Mouse (Mus musculus) G1E-ER4 (cell line): ENCODE measurements around the gene Aspscr1. TPM values are rescaled to one million over a fixed set of nuclear protein-coding genes. Genes with fewer than 3 reads are reported as not detected.

Source experiments
- GATA1 ChIP-seq: IDR thresholded peaks from one replicate; pipeline ENCODE4 v1.8.0; 2012; ENCODE audit warnings: low read length, inconsistent platforms
- polyA plus RNA-seq: library from polyadenylated mRNA; stranded (reverse); fragments of >175 nt; gene quantifications from 2 replicates; pipeline ENCODE4 v1.2.3, GENCODE M21; 2012

The Aspscr1 gene
- polyA plus RNA-seq, 1 experiment: 275 TPM

DNA sequence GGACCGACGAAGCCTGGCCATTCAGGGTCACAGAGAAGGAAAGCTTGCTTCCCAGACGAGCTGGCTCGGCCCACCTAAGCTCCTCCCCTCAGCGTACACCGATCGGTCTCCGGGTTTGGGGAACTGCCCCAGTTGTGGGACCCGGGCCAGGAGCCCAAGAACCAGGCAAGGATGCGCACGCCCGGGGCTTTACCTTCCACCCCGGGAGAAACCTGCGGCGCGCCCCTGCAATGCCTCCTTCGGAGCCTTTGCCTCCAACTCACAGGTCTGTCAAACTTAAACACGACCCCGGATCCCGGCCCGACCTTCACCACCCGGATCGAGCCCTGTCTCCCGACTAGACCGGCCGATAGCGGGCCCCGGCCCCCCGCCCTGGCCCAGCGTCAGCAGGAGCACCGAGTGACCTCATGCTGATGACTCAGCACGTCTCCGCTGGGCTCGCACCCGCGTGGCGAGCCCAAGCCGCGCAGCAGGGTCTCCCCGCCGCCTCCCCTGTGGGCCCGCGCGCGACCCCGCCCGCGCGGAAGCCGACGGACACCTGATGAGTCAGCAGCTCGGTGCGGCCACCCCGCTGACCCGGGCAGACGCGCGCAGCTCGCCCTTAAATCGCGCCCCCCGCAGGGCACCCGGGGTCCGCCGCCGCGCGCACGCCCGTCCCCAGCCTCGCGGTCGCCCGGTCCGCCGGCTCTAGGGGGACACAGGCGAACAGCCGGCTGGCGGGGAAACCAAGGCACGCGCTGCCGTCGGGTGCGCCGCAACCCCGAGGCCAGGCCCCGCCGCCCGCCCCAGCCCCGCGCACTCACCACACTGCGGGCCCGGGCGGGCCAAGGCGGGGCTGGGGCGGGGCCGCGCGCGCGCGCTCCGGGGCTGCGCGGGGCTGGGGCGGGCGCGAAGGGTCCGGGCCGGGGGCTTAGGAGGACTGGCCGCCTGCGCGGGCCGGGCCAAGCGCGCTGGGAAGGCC lies 39.9 kb upstream of the Aspscr1 start:
- TF ChIP-seq GATA1: no peak

DNA sequence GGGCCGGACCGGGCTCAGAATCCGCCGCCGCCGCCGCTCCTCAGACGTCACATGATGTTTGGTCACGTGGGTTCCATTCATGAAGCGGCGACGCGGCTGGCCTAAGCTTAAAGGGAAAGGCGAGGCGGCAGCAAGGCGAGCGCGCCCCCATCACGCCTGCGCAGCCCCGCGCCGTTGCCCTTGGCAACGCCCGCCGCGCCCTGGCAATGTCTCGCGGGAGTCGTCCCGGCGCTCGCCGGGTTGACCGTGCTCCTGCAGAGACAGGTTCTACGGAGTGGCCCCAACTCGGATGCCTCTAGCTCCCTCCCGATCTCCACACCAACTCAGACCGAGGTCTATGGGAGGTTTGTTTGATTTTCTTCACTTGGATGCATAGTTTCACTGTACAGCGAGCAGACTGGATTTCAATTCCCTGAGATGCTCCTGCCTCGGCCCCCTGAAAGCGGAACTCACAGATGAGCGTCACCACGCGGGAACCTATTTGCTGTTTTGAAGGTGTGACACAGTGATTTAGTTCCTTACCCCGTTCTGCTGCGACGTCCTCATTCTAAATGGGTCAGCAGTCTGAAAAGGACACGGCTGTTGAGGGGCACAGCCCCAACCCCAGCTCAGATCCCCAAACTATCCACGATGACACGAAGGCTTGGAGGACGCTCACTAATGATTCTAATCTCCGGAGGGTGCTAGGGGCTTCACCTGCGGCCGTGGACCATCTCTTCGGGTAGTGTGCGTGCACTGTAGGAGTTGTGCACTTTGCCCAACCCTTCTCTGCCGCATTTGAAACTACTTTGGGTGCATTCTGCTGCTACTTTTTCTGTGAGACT lies 39.0 kb upstream of the Aspscr1 start, which contains the start of gene Mafg:
Gene Mafg, minus strand, starts transcription at position 81 of the 824 bp plus-strand sequence.
- TF ChIP-seq GATA1: no peak

DNA sequence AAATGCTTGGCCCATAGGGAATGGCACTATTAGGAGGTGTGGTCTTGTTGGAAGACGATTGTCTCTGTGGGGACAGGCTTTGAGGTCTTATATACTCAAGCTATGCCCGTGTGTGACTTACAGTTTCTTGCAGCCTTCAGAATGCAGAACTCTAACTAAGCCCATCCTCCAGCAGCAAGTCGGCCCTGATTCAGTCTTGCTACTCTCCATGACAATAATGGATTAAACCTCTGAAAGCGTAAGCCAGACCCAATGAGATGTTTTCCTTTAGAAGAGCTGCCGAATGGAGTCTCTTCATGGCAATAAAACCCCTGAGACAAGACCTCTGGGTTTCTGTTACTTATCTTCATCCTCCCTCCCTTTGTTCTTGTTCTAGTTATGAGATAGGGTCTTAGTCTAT lies 38.0 kb upstream of the Aspscr1 start:
- TF ChIP-seq GATA1: no peak

DNA sequence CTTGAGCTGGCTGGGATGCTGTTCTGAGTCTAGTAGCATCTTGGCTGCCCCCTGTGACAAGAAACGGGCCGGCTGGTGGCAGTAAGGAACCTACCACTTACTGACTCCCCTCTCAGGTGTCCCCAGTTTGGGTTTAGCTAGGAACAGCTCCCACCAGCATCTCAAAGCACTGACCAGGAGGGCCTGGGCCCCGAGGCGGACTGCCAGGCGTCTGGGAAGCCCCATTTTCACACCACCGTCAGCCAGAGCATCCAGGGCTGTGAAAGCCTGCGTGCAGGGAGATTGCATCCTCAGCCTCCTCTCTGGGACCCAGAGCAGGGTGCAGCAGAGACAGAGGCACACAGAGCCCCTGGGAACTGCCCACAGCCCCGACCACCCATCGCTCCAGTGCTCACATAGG lies 31.5 kb upstream of the Aspscr1 start:
- no peak for TF ChIP-seq GATA1

DNA sequence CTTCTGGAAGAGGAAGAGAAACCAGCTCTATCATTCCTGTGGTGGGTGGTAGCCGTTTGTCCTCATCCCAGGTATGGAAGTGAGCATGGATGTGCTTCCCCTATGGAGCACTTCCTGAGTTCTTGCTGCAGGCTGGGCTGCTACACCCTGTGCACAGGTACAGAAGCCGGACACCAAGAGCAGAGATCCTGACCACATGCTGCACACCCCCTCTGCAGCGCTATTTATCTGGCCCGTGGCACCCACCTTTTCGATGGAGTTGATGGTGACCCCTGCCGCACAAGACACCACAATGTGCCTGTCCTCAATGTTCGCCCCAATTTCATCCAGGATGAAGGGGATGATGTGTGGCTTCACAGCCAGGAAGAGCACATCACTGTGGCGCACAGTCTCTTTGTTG lies 30.9 kb upstream of the Aspscr1 start:
- no peak for TF ChIP-seq GATA1

DNA sequence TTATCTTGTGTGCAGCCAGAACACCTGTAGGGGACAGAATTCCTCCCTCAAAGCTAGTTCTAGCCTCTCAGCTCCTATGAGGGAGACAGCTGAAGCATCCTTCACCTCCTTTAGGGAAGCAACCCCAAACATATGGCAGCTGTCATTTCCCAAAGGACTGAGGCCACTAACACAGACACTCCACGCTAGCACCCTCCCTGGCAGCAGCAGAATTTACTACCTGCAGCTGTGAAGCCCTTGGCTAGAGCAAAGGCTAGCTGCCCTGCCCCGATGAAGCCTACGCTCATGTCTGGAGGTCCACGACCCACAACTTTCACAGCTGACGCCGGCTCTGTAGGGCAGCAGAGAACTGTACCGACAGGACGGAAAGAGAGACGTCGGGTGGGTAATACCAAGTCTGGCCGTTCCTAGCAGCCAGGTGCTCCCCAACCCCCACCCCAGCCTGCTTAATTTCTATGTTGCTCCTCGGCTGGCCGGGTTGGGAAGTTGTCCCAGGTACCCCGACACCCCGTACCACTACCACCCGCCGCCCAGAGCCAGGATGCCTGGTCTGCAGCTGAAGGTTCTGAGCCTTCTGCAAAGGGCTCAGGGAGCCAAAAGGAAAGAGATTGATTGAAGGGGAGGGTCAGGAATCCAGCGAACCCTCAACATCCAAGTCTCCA lies 29.7 kb upstream of the Aspscr1 start:
- TF ChIP-seq GATA1: no peak

DNA sequence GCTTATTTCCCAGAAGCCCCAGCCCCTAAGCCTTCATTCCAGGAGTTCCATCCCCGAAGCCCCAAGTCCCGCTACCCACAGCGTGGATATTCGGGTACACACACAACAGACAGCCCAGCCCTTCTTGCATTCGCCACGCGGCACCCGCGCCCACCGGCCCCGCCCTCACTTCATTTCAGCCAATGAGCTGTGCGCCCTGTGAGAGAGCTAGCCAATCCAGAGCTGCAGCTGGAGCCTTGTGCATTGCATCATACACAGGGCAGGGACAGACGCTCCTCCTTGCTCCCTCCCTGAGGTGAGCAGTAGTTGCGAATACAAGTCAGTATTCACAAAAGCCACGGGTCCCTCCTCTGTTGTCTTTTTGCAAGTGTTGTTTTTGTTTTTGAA lies 29.2 kb upstream of the Aspscr1 start, which contains the start of gene Pycr1:
Gene Pycr1, minus strand, starts transcription at position 169 of the 387 bp plus-strand sequence.
- TF ChIP-seq GATA1: no peak

DNA sequence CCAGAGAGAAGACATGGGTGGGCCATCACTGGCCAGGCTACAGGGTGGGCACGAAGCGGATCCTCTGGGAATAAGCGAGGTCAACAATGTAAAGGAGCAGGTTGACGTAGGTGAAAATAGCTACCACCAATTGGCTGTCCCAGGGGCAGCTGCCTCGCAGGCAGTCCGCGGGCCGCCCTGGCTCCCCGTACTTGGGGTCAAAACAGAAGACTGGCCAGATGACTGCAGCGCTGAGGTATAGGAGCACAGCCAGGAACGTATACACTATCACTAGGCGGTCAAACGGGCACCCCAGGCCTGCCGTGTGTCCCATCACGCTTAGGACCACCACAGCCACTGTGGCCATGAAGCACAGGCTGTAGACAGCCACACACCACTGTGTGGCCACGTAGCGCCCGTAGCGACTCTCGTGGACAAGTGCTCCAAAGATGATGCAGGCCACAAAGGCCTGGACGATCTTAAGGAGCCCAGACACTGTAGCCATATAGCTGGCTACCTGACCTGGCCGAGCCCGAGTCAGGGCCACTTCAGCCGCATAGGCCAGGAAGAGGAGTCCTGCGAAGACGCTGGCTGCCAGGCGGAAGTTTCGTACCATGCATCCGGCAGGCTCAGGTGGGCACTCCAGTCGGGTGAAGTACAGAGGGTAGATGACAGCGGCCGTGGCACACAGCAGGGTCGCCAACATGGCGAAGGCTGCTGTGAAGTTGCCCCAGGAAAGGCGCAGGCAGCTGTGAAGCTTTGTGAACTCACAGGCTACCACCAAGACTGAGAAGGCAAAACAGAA lies 25.5 kb upstream of the Aspscr1 start:
- TF ChIP-seq GATA1: no peak

DNA sequence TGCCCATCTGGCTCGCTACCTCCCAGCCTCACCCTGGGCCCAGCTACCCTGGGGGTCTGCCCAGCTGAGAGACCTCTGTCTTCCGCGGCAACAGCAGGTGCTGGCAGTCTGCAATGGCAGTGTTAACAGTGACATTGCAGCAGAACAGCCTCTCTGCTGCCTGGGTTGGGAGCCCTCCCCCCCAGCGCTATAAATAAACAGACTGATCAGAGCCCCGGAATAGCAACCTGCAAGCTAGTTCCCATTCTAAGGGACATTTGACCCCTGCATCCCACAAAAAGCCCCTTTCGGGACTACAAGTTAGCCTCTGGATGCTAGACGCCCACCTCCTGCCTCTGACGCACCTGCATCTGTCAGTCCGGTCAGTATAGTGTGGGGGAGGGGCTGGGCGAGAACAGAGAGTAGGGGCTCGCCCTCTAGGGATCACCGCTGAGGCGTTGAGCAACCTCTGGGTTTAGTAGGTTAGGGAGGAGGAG lies 24.7 kb upstream of the Aspscr1 start, which contains the start of gene Myadml2:
Gene Myadml2, minus strand, starts transcription at position 158 of the 476 bp plus-strand sequence.
- TF ChIP-seq GATA1: no peak

DNA sequence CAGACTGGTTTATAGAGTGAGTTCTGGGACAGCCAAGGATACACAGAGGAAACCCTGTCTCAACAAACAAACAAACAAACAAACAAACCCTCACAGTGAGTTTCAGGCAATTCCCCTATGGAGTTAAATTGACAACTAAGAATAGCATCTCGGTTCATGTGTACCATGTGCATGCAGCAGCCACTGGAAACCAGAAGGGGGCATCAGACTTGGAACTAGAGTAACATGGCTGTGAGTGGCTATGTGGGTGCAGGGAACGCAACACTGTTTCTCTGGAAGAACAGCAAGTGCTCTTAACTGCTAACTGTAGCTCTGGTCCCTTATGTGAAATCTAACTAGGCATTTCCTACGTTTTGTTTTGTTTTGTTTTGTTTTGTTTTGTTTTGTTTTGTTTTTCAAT lies 20.9 kb upstream of the Aspscr1 start:
- TF ChIP-seq GATA1: no peak

DNA sequence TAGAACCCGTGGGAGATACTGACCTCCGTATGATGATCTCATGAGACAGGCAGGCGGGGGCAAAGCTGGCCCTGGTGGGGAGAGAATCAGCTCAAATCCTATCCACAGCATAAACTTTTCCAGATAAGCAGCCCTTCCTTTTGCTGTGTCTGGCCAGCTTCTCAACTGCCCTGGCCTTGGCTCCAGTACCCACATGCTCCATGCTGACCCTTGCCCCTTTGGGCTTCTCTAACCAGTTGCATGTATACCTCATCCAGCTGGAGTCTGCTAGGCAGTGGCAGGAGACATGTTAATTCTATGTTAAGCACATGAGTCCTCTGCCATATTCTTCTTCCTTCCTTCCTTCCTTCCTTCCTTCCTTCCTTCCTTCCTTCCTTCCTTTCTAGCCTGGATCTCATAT lies 18.0 kb upstream of the Aspscr1 start:
- TF ChIP-seq GATA1: no peak

DNA sequence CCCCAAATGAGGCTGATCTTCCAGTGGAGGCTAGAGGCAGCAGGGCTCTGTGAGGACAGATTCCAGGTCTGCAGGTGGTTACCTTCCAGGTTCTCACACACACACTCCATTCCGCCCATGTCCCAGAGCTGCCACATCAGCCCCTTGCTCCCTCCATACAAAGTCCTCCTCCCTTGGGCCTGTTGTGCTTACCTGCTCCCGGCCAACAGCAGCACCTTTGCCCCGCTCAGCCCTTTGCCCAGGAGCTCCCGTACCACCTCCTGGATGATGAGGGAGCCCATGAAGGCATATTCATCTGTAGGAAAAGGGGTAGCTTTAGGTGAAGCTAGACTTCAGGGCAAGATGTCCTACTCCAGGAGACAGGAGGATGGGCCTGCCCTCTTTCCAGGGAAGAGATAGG lies 15.5 kb upstream of the Aspscr1 start:
- no peak for TF ChIP-seq GATA1

DNA sequence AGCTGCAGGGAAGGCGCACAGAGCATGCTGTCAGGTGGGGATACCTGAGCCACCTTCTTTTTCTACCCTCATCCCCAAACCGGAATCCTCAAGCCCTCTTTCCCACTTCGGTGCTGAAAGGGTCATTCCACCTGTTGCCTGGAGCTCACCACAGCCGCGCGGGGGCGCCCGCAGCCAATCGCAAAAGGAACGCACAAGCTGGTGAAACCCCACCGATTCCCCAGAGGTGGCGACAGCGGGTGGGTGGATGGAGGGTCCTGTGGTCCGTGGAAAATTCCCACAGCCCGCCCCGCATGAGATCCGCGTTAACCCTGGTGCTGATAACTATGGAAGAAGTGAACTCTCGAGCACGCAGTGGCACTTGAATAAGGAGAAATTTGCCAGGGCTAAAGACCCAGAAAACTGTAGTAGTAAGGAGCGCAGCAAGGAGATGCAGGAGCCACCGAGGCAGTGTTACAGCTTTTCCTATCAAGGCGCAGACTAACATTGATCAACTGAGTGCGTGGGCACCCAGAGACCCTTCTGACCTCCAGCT lies 13.8 kb upstream of the Aspscr1 start:
- no peak for TF ChIP-seq GATA1

DNA sequence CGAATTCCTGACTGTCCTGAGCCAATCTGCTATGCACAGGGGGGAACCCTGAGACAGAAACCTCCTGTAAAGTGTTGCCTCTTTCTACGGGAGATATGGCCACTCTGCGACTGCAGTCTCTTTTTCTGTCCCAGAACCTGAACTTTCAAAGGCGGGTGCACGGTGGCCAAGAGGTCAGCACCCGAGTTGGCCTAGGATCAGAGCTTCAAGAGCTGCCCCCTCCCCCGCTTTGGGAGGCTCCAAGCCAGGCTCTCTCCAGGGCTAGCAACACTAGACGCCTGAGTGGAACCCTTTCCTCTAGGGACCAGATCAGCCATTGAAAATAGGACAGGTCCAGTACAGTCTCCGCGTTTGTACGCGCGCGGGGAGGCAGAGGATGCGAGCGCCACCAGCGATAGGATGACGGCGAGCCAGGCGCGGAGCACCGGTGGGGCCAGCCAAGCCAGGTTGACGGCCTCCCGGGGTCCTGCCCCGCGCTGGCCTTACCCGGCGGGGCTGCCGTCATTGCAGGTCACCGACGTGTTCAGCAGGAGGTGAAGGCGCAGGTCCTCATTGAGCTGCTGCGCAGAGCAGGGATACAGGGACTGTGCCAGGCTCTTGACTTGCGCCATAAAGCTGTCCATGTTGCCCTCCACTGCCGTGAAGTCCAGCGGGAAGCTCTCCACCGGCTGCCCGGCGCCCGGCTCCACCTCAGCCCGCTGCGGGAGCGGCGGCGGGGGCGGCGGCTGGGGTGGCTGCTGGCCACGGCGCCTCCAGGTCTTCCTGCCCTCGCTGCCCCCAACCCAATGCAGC lies 13.1 kb upstream of the Aspscr1 start:
- TF ChIP-seq GATA1: no peak
